Mouse (Mus musculus) liver, embryonic 14.5 days (tissue): Measurements from ENCODE around the gene Cyp2c69.
"Not testable (repeated sequence)": the region's sequence is repeated elsewhere in the genome, so short reads cannot be mapped to it uniquely, and the experiment has no call there.

ENCODE experiments used
- CTCF ChIP-seq: IDR thresholded peaks from 2 replicates; pipeline ENCODE4 v1.5.1; 2016; ENCODE audit warnings: antibody characterized with exemption, low read depth, control low read depth
- EP300 ChIP-seq: IDR thresholded peaks from 2 replicates; pipeline ENCODE4 v1.6.1; 2016; ENCODE audit warnings: antibody characterized with exemption, low read depth

DNA sequence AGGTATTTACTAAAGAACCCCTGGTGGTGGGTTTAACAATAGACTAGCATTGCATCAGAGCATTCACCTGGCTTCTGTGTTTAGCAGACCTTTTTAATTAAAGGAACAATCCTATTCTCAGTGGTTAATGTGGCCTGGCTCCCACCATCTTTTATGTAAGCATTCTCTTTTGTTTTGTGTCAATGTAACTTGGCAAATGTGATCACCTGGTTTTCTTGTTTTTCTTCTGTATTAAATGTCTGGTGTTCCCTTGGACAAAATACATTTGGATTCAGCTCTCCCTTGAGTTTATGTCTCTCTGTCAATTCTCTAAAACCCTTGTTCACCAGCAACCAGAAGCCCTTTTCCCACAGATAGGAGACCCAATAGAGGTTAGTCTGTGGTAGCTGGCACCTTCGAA lies 70.2 kb downstream of the Cyp2c69 start:
- TF ChIP-seq CTCF, EP300: not testable (repeated sequence)
